Mouse (Mus musculus): ENCODE results near the gene Abca1.

The Abca1 gene

GRCm38 (mm10) chr4:53121516-53122227 lies 38.0 kb downstream of the Abca1 start:
- peak in 1 of 2 experiments; percentile 16 for DNase-seq (ENCODE audit: low spot score in 2 of 2)

- DNase-seq (ENCODE audit: low spot score in 2 of 2), result no peak
These were observed 38.6 kb downstream of the Abca1 start for GRCm38 (mm10) chr4:53121084-53121483.

- no peak for DNase-seq (ENCODE audit: low spot score in 2 of 2)
These were observed 39.5 kb downstream of the Abca1 start for GRCm38 (mm10) chr4:53120038-53120685.

GRCm38 (mm10) chr4:53118643-53119042 lies 41.1 kb downstream of the Abca1 start:
- no peak for DNase-seq (ENCODE audit: low spot score in 2 of 2)

GRCm38 (mm10) chr4:53117610-53118009 lies 42.1 kb downstream of the Abca1 start:
- no peak for DNase-seq (ENCODE audit: low spot score in 2 of 2)

- DNase-seq (ENCODE audit: low spot score in 2 of 2), result no peak
These were observed 42.6 kb downstream of the Abca1 start for GRCm38 (mm10) chr4:53117076-53117475.

GRCm38 (mm10) chr4:53115866-53116265 lies 43.8 kb downstream of the Abca1 start:
- no peak for DNase-seq (ENCODE audit: low spot score in 2 of 2)

- no peak for DNase-seq (ENCODE audit: low spot score in 2 of 2)
These were observed 44.3 kb downstream of the Abca1 start for GRCm38 (mm10) chr4:53115410-53115809.

- DNase-seq (ENCODE audit: low spot score in 2 of 2), result no peak
These were observed 47.8 kb downstream of the Abca1 start for GRCm38 (mm10) chr4:53111919-53112355.

GRCm38 (mm10) chr4:53110356-53110755 lies 49.3 kb downstream of the Abca1 start:
- no peak for DNase-seq (ENCODE audit: low spot score in 2 of 2)

GRCm38 (mm10) chr4:53109381-53109928 lies 50.2 kb downstream of the Abca1 start:
- DNase-seq (ENCODE audit: low spot score in 2 of 2), result no peak

GRCm38 (mm10) chr4:53108194-53108593 lies 51.5 kb downstream of the Abca1 start:
- DNase-seq (ENCODE audit: low spot score in 2 of 2), result no peak

GRCm38 (mm10) chr4:53106732-53107131 lies 53.0 kb downstream of the Abca1 start:
- DNase-seq (ENCODE audit: low spot score in 2 of 2), result no peak

- no peak for DNase-seq (ENCODE audit: low spot score in 2 of 2)
These were observed 53.6 kb downstream of the Abca1 start for GRCm38 (mm10) chr4:53106071-53106470.

- DNase-seq (ENCODE audit: low spot score in 2 of 2), result no peak
These were observed 55.1 kb downstream of the Abca1 start for GRCm38 (mm10) chr4:53104634-53105033.

- no peak for DNase-seq (ENCODE audit: low spot score in 2 of 2)
These were observed 57.2 kb downstream of the Abca1 start for GRCm38 (mm10) chr4:53102529-53102928.

- DNase-seq (ENCODE audit: low spot score in 2 of 2), result no peak
These were observed 58.4 kb downstream of the Abca1 start for GRCm38 (mm10) chr4:53101306-53101705.

GRCm38 (mm10) chr4:53100492-53100891 lies 59.2 kb downstream of the Abca1 start:
- DNase-seq (ENCODE audit: low spot score in 2 of 2), result no peak

- DNase-seq (ENCODE audit: low spot score in 2 of 2), result no peak
These were observed 64.8 kb downstream of the Abca1 start for GRCm38 (mm10) chr4:53094850-53095249.

- no peak for DNase-seq (ENCODE audit: low spot score in 2 of 2)
These were observed 65.4 kb downstream of the Abca1 start for GRCm38 (mm10) chr4:53094331-53094730.

- no peak for DNase-seq (ENCODE audit: low spot score in 2 of 2)
These were observed 66.1 kb downstream of the Abca1 start for GRCm38 (mm10) chr4:53093615-53094014.

- no peak for DNase-seq (ENCODE audit: low spot score in 2 of 2)
These were observed 70.1 kb downstream of the Abca1 start for GRCm38 (mm10) chr4:53089641-53090040.

GRCm38 (mm10) chr4:53088999-53089398 lies 70.7 kb downstream of the Abca1 start:
- DNase-seq (ENCODE audit: low spot score in 2 of 2), result no peak
